12 mouse cellular contexts compared by ENCODE assay signal in genomic region chr7:51973091-51973490, GRCm38 (mm10). TPM values are rescaled to one million over a fixed set of nuclear protein-coding genes. Genes with fewer than 3 reads are reported as not detected.
DNase-seq lines count a peak whose midpoint lies in the region; ATAC-seq lines count a peak whose summit lies in the region.
"Had no signal": no experiment of that assay in that cellular context is flagged by ENCODE, and none has a peak within 500 bp of the region (broad histone marks: within the 10 kb centered on the region; RNA-seq: fewer than 3 reads in every experiment).

No protein-coding gene starts in this region.

- H3K4me2 ChIP-seq in liver, embryonic 13.5 days: no peak overlapping the region
- H3K4me2 ChIP-seq in liver, embryonic 11.5 days: no peak overlapping the region
- H3K4me2 ChIP-seq in forebrain, embryonic 15.5 days (replicated peaks): no peak overlapping the region
- no peak overlapping the region for H3K4me2 ChIP-seq in neural tube, embryonic 12.5 days (replicated peaks)

- H3K27ac ChIP-seq in liver, embryonic 13.5 days: no peak overlapping the region
- no peak overlapping the region for H3K27ac ChIP-seq in liver, embryonic 11.5 days (ENCODE audit: low read depth, low read length)
- no peak overlapping the region for H3K27ac ChIP-seq in forebrain, embryonic 15.5 days (replicated peaks)
- H3K27ac ChIP-seq in neural tube, embryonic 12.5 days: no peak overlapping the region
- H3K27ac ChIP-seq: liver, embryonic 14.5 days had no signal

- no peak for DNase-seq in frontal cortex, postnatal 25 days (ENCODE audit: low spot score in 2 of 2)
- no peak for DNase-seq in liver, embryonic 13.5 days
- DNase-seq in liver, embryonic 11.5 days (ENCODE audit: low spot score): no peak
- no peak for DNase-seq in spleen, postnatal 14 days (ENCODE audit: low spot score in 2 of 2)

- H3K4me1 ChIP-seq in liver, embryonic 13.5 days (replicated peaks): peaks cover 8% of the 10 kb centered on the region
- H3K4me1 ChIP-seq in liver, embryonic 11.5 days (replicated peaks; ENCODE audit: control insufficient read depth, insufficient read depth, low read length): no peaks in the 10 kb centered on the region
- peaks cover 20% of the 10 kb centered on the region; the same call in 1 of the 2 replicates for H3K4me1 ChIP-seq in forebrain, embryonic 15.5 days
- H3K4me1 ChIP-seq in neural tube, embryonic 12.5 days: peaks cover 7% of the 10 kb centered on the region; the same call in 1 of the 2 replicates

- WGBS in liver, embryonic 13.5 days (ENCODE audit: insufficient replicate concordance): 61% methylated on average over 5 of the region's 5 CpGs
- WGBS in liver, embryonic 11.5 days: 70% methylated on average over 5 of the region's 5 CpGs
- WGBS in forebrain, embryonic 15.5 days: 58% methylated on average over 5 of the region's 5 CpGs
- WGBS in neural tube, embryonic 12.5 days: 61% methylated on average over 5 of the region's 5 CpGs

- H3K36me3 ChIP-seq in liver, embryonic 13.5 days: no peaks in the 10 kb centered on the region
- no peaks in the 10 kb centered on the region for H3K36me3 ChIP-seq in liver, embryonic 11.5 days (ENCODE audit: control insufficient read depth, insufficient read depth, low read length)
- no peaks in the 10 kb centered on the region for H3K36me3 ChIP-seq in forebrain, embryonic 15.5 days
- no peaks in the 10 kb centered on the region for H3K36me3 ChIP-seq in neural tube, embryonic 12.5 days

- H3K27me3 ChIP-seq in liver, embryonic 13.5 days: no peaks in the 10 kb centered on the region
- H3K27me3 ChIP-seq in liver, embryonic 11.5 days (replicated peaks; ENCODE audit: control insufficient read depth, insufficient read depth, low read length): no peaks in the 10 kb centered on the region
- H3K27me3 ChIP-seq in forebrain, embryonic 15.5 days: no peaks in the 10 kb centered on the region
- H3K27me3 ChIP-seq in neural tube, embryonic 12.5 days (replicated peaks): no peaks in the 10 kb centered on the region

- no peaks in the 10 kb centered on the region for H3K9me3 ChIP-seq in liver, embryonic 13.5 days (replicated peaks)
- no peaks in the 10 kb centered on the region for H3K9me3 ChIP-seq in liver, embryonic 11.5 days (ENCODE audit: control insufficient read depth, low read length)
- no peaks in the 10 kb centered on the region for H3K9me3 ChIP-seq in forebrain, embryonic 15.5 days
- no peaks in the 10 kb centered on the region for H3K9me3 ChIP-seq in neural tube, embryonic 12.5 days

- 0 out of 2 replicates have a peak, but pooled peaks have one; percentile 21 for ATAC-seq in frontal cortex, adult (ENCODE audit: low TSS enrichment)
- 0 out of 2 replicates have a peak, but pooled peaks have one; percentile 23 for ATAC-seq in liver, embryonic 13.5 days (ENCODE audit: low read depth)
- no peak for ATAC-seq in liver, embryonic 11.5 days (replicated peaks; ENCODE audit: low FRiP score)
- ATAC-seq in forebrain, embryonic 15.5 days (replicated peaks): 0 out of 2 replicates have a peak, but pooled peaks have one; percentile 27
- ATAC-seq in neural tube, embryonic 12.5 days (ENCODE audit: low FRiP score, low read depth): peak; percentile 61; the same call in 1 of the 2 replicates
- ATAC-seq: lung, postnatal 0 days had no signal

- H3K9ac ChIP-seq in liver, embryonic 13.5 days: no peak overlapping the region
- no peak overlapping the region for H3K9ac ChIP-seq in liver, embryonic 11.5 days (ENCODE audit: low read depth, low read length)
- no peak overlapping the region for H3K9ac ChIP-seq in forebrain, embryonic 15.5 days (replicated peaks)
- H3K9ac ChIP-seq in neural tube, embryonic 12.5 days: no peak overlapping the region
- H3K9ac ChIP-seq: liver, embryonic 14.5 days had no signal

- no peak overlapping the region for H3K4me3 ChIP-seq in liver, embryonic 13.5 days (replicated peaks)
- H3K4me3 ChIP-seq in liver, embryonic 11.5 days (ENCODE audit: low read depth, low read length): no peak overlapping the region
- H3K4me3 ChIP-seq in forebrain, embryonic 15.5 days: no peak overlapping the region
- H3K4me3 ChIP-seq in neural tube, embryonic 12.5 days: no peak overlapping the region

RNA-seq across cellular contexts. Expression of gene Svip, which starts 32.7 kb away (rescaled TPM):
- polyA plus RNA-seq in liver, embryonic 13.5 days (2015; fragmentation: Nextera tagmentation; extraction: Ambion mirVana): 24.1 and 29.9 TPM in 2 replicates
- 24.3 and 26.5 TPM in 2 replicates for polyA plus RNA-seq in liver, embryonic 11.5 days (2014; fragmentation: Nextera tagmentation; extraction: Ambion mirVana)
- polyA plus RNA-seq in forebrain, embryonic 15.5 days (2015; fragmentation: Nextera tagmentation; extraction: Ambion mirVana): 22.5 and 23.4 TPM in 2 replicates
- polyA plus RNA-seq in neural tube, embryonic 12.5 days (2016; fragmentation: Nextera tagmentation; extraction: Ambion mirVana): 23.5 and 24.3 TPM in 2 replicates

RNA-seq across cellular contexts. Expression of gene 1700015G11Rik, which starts 42.4 kb away (rescaled TPM):
- polyA plus RNA-seq in liver, embryonic 13.5 days (2015; fragmentation: Nextera tagmentation; extraction: Ambion mirVana): not detected in 2 replicates
- polyA plus RNA-seq in liver, embryonic 11.5 days (2014; fragmentation: Nextera tagmentation; extraction: Ambion mirVana): not detected in 2 replicates
- not detected in 2 replicates for polyA plus RNA-seq in forebrain, embryonic 15.5 days (2015; fragmentation: Nextera tagmentation; extraction: Ambion mirVana)
- polyA plus RNA-seq in neural tube, embryonic 12.5 days (2016; fragmentation: Nextera tagmentation; extraction: Ambion mirVana): not detected in 2 replicates
- polyA plus RNA-seq: inflammation-experienced regulatory T-cells, adult 6 months; large intestine, adult 2 months; liver, embryonic 14.5 days; lung, postnatal 0 days; spleen, adult 2 months had no signal
